Mouse (Mus musculus) erythroblast, embryonic 14.5 days (primary cell): ENCODE measurements around the gene Ak5. TPM values are rescaled to one million over a fixed set of nuclear protein-coding genes. Genes with fewer than 3 reads are reported as not detected.
"Not testable (repeated sequence)": the region's sequence is repeated elsewhere in the genome, so short reads cannot be mapped to it uniquely, and the experiment has no call there.

Source experiments
- H3K27me3 ChIP-seq: 2 replicates; pipeline ENCODE4 v1.6.1; 2012; ENCODE audit warnings: inconsistent platforms; ENCODE audit not compliant: control insufficient read depth
- H3K36me3 ChIP-seq: 2 replicates; pipeline ENCODE4 v1.6.1; 2012; ENCODE audit warnings: mild to moderate bottlenecking, inconsistent platforms; ENCODE audit not compliant: control insufficient read depth
- H3K4me1 ChIP-seq: 2 replicates; pipeline ENCODE4 v1.6.1; 2012; ENCODE audit warnings: inconsistent platforms; ENCODE audit not compliant: control insufficient read depth
- H3K4me3 ChIP-seq: replicated peaks from 2 replicates; pipeline ENCODE3; 2012; ENCODE audit warnings: moderate library complexity, mild to moderate bottlenecking, inconsistent platforms
- H3K9me3 ChIP-seq: 2 replicates; pipeline ENCODE4 v1.6.1; 2012; ENCODE audit warnings: low read length, inconsistent platforms, mixed read lengths; ENCODE audit not compliant: control insufficient read depth
- GATA1 ChIP-seq: IDR thresholded peaks from 2 replicates; pipeline ENCODE4 v1.6.1; 2012; ENCODE audit warnings: low read length, inconsistent platforms, mixed read lengths
- TAL1 ChIP-seq: IDR thresholded peaks from 3 replicates; pipeline ENCODE4 v1.6.1; 2012; ENCODE audit warnings: low read length, inconsistent platforms, mixed read lengths
- polyA plus RNA-seq: library from polyadenylated mRNA; stranded (reverse); fragments of >175 nt; gene quantifications from 2 replicates; pipeline ENCODE4 v1.2.3, GENCODE M21; 2012

Ak5 gene
- polyA plus RNA-seq, 1 experiment = not detected

DNA sequence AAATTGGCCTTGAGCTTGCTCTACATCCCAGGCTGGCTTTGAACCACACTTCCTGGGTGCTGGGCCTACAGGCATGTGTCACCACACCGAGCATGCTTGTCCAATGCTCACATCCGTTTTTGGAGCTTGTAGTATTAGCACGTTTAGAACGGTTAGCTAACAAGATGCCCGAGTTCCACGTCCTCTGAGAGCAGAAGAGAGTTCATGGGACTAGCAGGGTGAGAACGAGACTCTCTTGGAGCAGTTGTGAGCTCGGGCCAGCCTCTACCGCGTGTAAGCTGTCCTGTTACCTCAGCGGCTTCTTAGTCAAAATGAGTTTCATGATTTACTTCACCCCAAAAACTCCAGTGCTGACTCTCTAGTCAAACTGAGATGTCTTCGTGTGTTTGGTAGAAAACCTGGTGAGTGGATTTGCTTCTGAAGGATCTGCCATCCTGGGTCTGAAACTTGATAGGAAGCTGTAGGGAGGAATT lies 199.6 kb downstream of the Ak5 start:
- no peak for TF ChIP-seq TAL1
- no peak for TF ChIP-seq GATA1
- H3K36me3 ChIP-seq = peaks cover 1% of the 10 kb centered on the region
- no peaks in the 10 kb centered on the region for H3K9me3 ChIP-seq
- no peak overlapping the region for H3K4me3 ChIP-seq
- H3K4me1 ChIP-seq = peaks cover 4% of the 10 kb centered on the region; the same call in 1 of the 2 replicates
- no peaks in the 10 kb centered on the region for H3K27me3 ChIP-seq

GRCm38 (mm10) chr3:152468032-152468431 lies 200.1 kb downstream of the Ak5 start:
- Histone ChIP-seq H3K4me3 (no peak overlapping the region), H3K36me3 (peaks cover 4% of the 10 kb centered on the region), H3K9me3 (no peaks in the 10 kb centered on the region), H3K4me1 (peaks cover 4% of the 10 kb centered on the region; the same call in 1 of the 2 replicates), H3K27me3 (no peaks in the 10 kb centered on the region)
- TF ChIP-seq TAL1 = no peak
- no peak for TF ChIP-seq GATA1

DNA sequence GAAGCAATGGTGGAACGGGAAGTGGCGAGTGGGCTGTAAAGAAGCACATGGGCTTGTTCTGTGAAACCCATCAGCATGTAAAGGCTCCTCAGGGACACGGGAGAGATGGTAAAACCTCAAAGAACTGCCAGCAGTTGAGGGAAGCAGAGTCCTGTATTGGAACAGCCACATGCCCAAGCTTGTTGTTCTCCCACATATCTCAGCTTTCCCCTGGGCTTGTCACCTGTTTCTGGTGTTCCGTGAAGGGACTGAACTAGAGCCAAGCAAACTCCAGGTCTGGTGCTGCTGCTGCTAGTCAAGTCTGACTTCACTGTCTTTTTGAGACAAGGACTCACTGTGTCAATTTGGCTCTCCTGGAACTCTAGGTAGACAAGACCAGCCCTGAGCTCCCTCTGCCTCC lies 200.8 kb downstream of the Ak5 start:
- no peak for TF ChIP-seq GATA1
- TF ChIP-seq TAL1 = no peak
- peaks cover 8% of the 10 kb centered on the region for H3K36me3 ChIP-seq
- peaks cover 4% of the 10 kb centered on the region; the same call in 1 of the 2 replicates for H3K4me1 ChIP-seq
- H3K9me3 ChIP-seq = no peaks in the 10 kb centered on the region
- H3K27me3 ChIP-seq = no peaks in the 10 kb centered on the region
- no peak overlapping the region for H3K4me3 ChIP-seq

DNA sequence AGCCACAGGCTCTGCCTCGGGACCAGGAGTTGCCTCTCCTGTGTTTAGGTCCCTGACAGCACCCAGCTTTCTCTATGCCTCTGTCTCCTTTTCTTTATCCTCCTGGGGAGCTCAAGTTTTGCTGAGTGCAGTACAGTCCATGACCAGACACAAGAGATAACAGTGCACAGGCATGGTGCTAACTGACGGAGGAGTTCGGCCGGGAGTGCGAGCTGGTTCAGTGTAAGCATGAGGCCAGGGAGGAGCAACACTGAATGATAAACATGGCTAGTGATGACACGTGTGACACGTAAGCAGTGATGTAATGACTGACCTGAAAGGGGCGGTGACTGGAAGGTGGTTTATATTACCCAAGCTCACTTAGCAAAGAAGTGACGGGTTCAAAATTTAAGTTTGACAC lies 201.3 kb downstream of the Ak5 start:
- H3K9me3 ChIP-seq = no peaks in the 10 kb centered on the region
- no peak overlapping the region for H3K4me3 ChIP-seq
- TF ChIP-seq TAL1 (no peak), GATA1 (no peak)
- no peaks in the 10 kb centered on the region for H3K27me3 ChIP-seq
- peaks cover 12% of the 10 kb centered on the region for H3K36me3 ChIP-seq
- H3K4me1 ChIP-seq = peaks cover 4% of the 10 kb centered on the region; the same call in 1 of the 2 replicates

DNA sequence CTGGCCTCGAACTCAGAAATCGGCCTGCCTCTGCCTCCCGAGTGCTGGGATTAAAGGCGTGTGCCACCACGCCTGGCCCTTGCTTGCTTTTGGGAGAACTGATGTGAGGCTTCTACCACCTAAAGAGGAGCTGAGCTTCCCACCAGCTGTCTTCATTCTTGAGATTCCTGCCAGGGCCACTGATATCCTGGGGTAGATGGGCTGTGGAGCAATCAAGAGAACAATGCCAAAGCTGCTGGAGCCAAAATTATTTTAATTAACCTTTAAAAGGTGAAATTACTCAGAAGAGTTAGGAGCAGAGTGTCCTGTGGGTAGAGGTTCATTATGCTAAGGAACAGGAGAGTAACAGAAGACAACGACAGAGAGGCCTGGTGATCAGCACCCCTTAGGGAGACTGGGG lies 202.8 kb downstream of the Ak5 start:
- H3K9me3 ChIP-seq = no peaks in the 10 kb centered on the region
- TF ChIP-seq GATA1 (no peak), TAL1 (no peak)
- no peak overlapping the region for H3K4me3 ChIP-seq

DNA sequence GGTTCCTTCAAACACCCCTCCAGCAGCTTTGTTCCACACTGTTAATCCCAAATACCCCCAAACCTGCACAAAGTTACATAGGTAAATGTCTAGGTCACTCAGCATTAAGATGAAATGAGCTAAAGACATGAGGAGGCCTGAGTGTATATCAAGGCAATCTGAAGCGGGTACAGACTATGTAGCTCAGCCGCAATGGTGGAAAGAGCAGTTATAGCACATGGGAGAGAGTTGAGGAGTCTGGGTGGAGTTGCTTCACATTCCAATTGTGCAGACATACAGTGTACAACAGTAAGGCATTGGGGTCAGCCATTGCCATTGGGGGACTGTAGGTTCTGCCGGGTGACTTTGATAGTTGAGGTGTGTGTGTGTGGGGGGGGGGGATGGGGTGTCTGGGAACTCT lies 203.7 kb downstream of the Ak5 start:
- no peaks in the 10 kb centered on the region for H3K27me3 ChIP-seq
- no peak overlapping the region for H3K4me3 ChIP-seq
- peaks cover 32% of the 10 kb centered on the region for H3K36me3 ChIP-seq
- no peaks in the 10 kb centered on the region for H3K9me3 ChIP-seq
- TF ChIP-seq GATA1 = no peak
- TF ChIP-seq TAL1 = no peak
- H3K4me1 ChIP-seq = peaks cover 4% of the 10 kb centered on the region; the same call in 1 of the 2 replicates

More for the DNA sequence above, 202.8 kb downstream of the Ak5 start:
- Histone ChIP-seq H3K36me3 (peaks cover 27% of the 10 kb centered on the region), H3K27me3 (no peaks in the 10 kb centered on the region), H3K4me1 (peaks cover 4% of the 10 kb centered on the region; the same call in 1 of the 2 replicates)

DNA sequence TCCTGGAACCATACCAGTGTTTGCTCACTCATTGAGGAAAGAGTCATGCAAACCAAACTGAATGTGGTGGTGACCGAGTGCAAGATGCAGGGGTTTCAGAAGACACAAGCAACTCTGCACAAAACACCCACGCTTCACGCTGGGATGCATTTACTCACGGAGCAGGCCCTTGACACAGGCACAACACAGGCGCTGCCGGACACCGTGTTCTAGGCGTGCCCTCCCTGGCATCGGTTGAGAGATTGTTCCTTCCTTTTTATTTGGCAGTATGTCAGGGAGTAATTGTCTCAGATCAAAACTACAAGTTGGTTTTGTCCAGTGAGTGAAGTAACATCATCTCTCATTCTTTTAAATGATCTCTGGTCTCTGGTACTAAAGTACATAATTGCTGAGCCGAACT lies 205.3 kb downstream of the Ak5 start:
- H3K4me1 ChIP-seq = peaks cover 4% of the 10 kb centered on the region; the same call in 1 of the 2 replicates
- H3K9me3 ChIP-seq = no peaks in the 10 kb centered on the region
- TF ChIP-seq TAL1 (no peak), GATA1 (no peak)
- H3K36me3 ChIP-seq = peaks cover 43% of the 10 kb centered on the region
- H3K27me3 ChIP-seq = no peaks in the 10 kb centered on the region
- no peak overlapping the region for H3K4me3 ChIP-seq

DNA sequence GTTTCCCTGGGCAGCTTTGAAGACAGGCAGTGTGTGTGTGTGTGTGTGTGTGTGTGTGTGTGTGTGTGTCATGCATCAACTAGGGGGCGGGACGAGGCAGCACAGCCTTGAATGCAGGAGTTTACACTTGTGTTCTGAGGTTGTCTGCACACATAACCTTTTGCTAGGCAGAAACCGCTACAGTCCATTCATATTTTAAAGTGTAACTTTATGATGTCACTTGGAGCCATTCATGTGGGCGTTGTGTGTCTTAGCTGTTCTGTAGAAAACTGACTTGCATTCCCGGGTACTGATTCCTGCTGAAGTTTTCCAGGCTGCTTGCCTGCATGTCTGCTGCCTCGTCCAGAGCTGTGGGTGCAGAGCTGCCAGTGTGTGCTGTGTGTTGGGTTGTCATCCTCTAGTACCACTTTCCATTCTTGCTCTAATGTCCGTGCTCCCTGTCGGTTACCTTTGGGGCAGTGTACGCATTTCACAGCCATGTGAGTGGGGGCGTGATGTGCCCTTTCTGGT lies 206.1 kb downstream of the Ak5 start:
- TF ChIP-seq TAL1 (no peak), GATA1 (no peak)
- peaks cover 51% of the 10 kb centered on the region for H3K36me3 ChIP-seq

GRCm38 (mm10) chr3:152460802-152461201 lies 207.4 kb downstream of the Ak5 start:
- H3K36me3 ChIP-seq = peaks cover 64% of the 10 kb centered on the region
- no peak overlapping the region for H3K4me3 ChIP-seq
- peaks cover 6% of the 10 kb centered on the region for H3K4me1 ChIP-seq
- TF ChIP-seq TAL1 = no peak
- TF ChIP-seq GATA1 = no peak
- H3K27me3 ChIP-seq = no peaks in the 10 kb centered on the region
- no peaks in the 10 kb centered on the region for H3K9me3 ChIP-seq

More for the DNA sequence above, 206.1 kb downstream of the Ak5 start:
- Histone ChIP-seq H3K4me1 (peaks cover 9% of the 10 kb centered on the region), H3K27me3 (no peaks in the 10 kb centered on the region), H3K4me3 (no peak overlapping the region), H3K9me3 (no peaks in the 10 kb centered on the region)

DNA sequence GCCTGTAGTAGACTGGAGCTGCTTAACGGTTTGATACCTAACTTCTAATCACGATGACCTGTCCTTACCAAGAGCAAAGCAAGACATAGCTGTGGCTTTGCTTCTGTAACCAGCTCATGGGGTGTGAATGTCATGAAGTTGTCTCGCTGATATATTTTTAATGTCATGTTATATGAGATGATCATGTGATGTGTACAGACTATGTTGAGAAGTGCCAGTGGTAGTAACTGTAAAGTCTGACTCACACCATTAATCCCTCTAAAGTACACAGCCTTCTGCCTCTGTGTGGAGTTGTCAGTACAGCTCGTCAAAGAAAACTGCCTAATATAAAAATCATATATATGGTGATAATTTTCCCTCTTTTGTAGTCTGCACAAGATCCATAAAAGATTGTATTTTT lies 209.3 kb downstream of the Ak5 start:
- peaks cover 82% of the 10 kb centered on the region for H3K36me3 ChIP-seq
- not testable (repeated sequence) for H3K4me3 ChIP-seq, H3K27me3 ChIP-seq, H3K9me3 ChIP-seq, H3K4me1 ChIP-seq
